Mouse (Mus musculus): ENCODE data around the gene Impdh2. TPM values are rescaled to one million over a fixed set of nuclear protein-coding genes. Genes with fewer than 3 reads are reported as not detected.

Impdh2 gene
- 62.6 and 65.1 TPM in 2 replicates for polyA plus RNA-seq (2021; fragmentation: Nextera tagmentation)
- long read RNA-seq, experiment 1, transcript Impdh2-201 (14 exons, 1,858 nt): major isoform, 98 of 125 reads
- long read RNA-seq, experiment 1, partial matches to known transcripts: 12 of 125 reads
- long read RNA-seq, experiment 1, other reads (novel, unspliced or antisense): 15 of 125 reads
- long read RNA-seq, experiment 2, transcript Impdh2-201 (14 exons, 1,858 nt): major isoform, 295 of 344 reads
- long read RNA-seq, experiment 2, partial matches to known transcripts: 4 of 344 reads
- long read RNA-seq, experiment 2, other reads (novel, unspliced or antisense): 45 of 344 reads

DNA sequence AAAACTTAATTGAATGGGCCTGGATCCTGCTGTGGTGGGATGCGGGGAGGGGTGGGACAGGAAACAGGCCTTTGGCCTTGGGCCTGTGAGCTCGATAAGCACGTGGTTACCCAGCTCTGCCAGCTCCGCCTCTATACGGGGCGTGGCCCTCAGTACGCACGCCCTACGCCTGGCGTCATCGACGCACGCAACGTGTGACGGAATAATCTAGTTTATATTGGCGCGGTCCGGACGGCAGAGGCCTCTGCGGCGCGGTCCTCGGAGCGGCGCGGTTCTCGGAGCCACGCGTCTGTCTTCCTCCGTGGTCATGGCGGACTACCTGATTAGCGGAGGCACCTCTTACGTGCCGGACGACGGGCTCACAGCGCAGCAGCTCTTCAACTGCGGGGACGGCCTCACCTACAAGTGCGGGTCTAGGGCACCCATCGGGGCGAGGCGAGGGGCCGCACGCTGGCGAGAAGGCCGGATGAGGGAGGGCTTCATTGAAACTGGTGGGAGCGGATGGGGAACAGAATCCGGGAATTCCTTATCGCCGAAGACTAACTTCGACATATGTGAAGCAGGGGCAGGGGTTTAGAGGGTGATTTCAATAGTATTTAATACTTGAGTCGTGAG lies at the start of gene Impdh2:
Impdh2 (plus strand) TSS at position 60 of the 615 bp plus-strand sequence.

DNA sequence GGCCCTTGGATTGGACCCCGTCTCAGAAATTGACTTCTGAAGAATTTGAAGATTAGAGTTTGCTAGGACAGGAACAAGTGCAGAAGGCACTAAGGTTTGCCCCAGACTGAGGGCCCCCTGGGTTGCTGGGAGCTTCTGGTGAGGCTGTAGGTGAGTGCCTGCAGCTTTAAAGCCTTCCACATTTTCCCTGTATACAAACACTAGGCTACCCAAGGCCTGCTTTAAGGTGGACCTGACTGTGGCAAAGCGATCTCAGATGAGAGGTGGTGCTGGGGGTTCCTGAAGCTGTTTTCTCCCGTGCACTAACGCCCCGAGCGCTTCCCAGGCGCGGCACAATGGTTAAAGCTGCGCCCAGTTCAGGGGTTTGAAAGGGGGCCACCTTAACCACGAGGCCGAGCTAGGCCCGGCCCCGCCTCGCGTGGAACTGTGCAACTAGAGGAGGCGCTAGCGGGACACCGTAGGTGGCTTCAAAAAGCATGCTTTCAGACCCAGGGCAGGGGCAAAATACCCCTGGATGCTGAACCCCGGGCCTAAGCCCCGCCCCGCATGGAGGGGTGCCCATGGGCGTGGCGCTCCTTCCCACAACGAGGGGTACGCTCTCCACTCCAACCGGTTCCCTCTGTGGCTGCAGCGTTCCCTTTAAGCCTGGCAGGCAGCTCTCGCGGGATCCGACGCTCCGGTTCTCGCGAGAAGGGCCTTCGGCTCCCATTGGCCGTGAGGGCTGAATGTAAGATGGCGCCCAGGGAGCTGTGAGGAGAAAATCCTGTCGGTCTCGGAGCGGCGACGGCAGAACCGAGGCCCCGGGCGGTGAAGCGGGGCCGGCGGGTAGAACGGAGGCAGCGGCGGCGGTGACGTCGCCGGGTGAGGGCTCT lies 43.5 kb upstream of the Impdh2 start, which contains the start of gene Qrich1:
Qrich1 (plus strand) TSS at position 427 of the 872 bp plus-strand sequence.

GRCm38 (mm10) chr9:108566815-108567776 lies 7.0 kb downstream of the Impdh2 start, which contains the start of gene Ndufaf3:
Ndufaf3 (minus strand) TSS chr9:108567434.

DNA sequence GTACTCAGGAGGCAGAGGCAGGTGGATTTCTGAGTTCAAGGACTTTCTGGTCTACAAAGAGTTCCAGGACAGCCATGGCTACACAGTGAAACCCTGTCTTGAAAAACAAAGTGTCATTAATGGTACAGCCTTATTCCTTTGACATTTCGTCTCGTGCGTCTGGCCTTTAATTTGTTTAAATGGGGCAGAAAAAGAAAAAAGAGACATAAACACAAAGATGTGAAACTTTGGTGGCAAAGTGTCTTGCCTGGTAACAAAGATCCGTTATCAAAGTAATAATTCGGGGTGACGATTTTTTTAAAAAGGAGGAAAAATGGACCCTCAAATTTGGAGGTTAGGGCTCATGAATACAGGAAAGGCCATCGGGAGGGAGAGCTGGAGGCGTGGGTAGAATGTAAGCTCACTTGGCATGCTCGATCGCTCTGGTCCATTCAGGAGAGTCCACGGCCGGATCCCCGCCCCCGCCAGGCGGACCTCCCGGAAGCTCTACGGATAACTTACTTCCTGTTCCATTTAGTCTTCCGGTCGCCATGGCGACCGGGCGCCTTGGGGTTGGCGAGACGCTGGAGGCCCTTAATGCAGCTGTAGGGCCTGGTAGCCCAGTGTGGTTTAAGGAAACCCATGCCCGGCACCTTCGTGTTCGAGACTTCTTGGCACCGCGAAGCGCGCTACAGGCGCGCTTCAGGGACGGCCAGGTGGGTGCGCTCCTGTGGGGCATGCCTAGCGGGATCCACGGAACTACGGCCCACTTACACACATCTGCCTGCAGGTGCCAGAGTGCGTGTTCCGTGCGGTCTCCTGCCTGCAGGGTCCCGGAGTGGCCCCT lies 9.5 kb downstream of the Impdh2 start, which contains the start of gene Dalrd3:
Dalrd3 (plus strand) TSS at position 506 of the 826 bp plus-strand sequence.

DNA sequence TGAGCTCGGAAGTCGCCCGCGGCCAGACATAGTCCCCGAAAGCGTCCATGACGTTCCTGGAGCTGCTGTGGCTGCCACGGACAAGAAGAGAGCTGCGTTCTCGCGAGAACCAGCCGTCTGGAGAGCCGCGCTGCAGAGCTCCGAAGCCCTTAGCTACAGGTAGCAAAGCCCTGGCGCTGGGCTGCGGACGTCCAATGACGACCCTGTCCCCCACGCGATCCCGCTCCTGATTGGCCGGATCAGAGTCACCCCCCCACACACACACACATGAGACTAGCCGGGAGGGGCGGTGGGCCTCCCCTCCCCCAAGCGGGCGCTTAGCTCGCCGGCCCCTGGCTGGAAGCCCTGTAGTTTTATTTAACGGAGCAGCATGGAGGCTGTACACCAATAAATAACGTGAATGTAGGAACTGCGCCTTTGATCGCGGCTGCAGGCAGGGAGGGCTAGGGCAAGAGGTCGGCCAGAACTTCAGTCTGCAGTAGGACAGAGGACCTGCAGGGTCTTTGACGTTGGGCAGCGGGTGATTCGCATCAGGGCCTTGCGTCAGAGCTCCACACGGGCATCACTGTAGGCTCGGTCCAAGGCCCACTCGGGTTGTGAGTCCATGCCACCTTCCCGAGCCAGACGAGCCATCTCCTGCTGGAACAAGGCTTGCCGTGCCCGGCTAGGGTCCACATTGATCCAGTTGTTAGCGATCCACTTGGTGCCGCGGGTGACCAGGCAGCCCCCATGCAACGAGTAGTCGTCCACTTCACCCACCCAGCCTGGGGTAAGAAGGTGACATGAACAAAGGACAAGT lies 18.7 kb downstream of the Impdh2 start, which contains the start of gene Wdr6:
Wdr6 (minus strand) TSS at position 195 of the 799 bp plus-strand sequence.

GRCm38 (mm10) chr9:108596998-108597764 lies 37.1 kb downstream of the Impdh2 start, which contains the start of gene P4htm:
P4htm (minus strand) TSS chr9:108597667.

Small RNAs within 50 kb of the gene (microRNA-seq; reads per million reads assigned to microRNA genes)
- gene Gm24083 (not detected), gene Mir191 (not detected), gene Mir425 (915 reads per million, percentile 80 among the genes with 10 or more reads in this experiment)

Other genes starting within 250 kb of the Impdh2 start
- 122 and 130 TPM in 2 replicates for gene Gpx1, start 221.4 kb upstream of the Impdh2 start, polyA plus RNA-seq (2021; fragmentation: Nextera tagmentation)
- 40.7 and 44.1 TPM in 2 replicates for gene Usp4, start 212.4 kb upstream of the Impdh2 start, polyA plus RNA-seq (2021; fragmentation: Nextera tagmentation)
- 0.15 and 0.29 TPM in 2 replicates for gene 1700102P08Rik, start 167.5 kb upstream of the Impdh2 start, polyA plus RNA-seq (2021; fragmentation: Nextera tagmentation)
- gene Ccdc36, start 131.8 kb upstream of the Impdh2 start, polyA plus RNA-seq (2021; fragmentation: Nextera tagmentation): 0.14 and 0.16 TPM in 2 replicates
- not detected in 2 replicates for gene BC048562, start 123.8 kb upstream of the Impdh2 start, polyA plus RNA-seq (2021; fragmentation: Nextera tagmentation)
- gene Ccdc71, start 99.8 kb upstream of the Impdh2 start, polyA plus RNA-seq (2021; fragmentation: Nextera tagmentation): 21.0 and 22.0 TPM in 2 replicates
- gene Klhdc8b, start 98.7 kb upstream of the Impdh2 start, polyA plus RNA-seq (2021; fragmentation: Nextera tagmentation): 15.7 and 17.0 TPM in 2 replicates
- 5.4 and 5.7 TPM in 2 replicates for gene Lamb2, start 80.5 kb upstream of the Impdh2 start, polyA plus RNA-seq (2021; fragmentation: Nextera tagmentation)
- gene Usp19, start 69.7 kb upstream of the Impdh2 start, polyA plus RNA-seq (2021; fragmentation: Nextera tagmentation): 14.2 and 15.2 TPM in 2 replicates
- gene Qars, start 52.6 kb upstream of the Impdh2 start, polyA plus RNA-seq (2021; fragmentation: Nextera tagmentation): 35.8 and 45.8 TPM in 2 replicates
- gene Qrich1, start 43.5 kb upstream of the Impdh2 start, polyA plus RNA-seq (2021; fragmentation: Nextera tagmentation): 65.3 and 74.5 TPM in 2 replicates
- 175 and 180 TPM in 2 replicates for gene Ndufaf3, start 7.1 kb downstream of the Impdh2 start, polyA plus RNA-seq (2021; fragmentation: Nextera tagmentation)
- gene Dalrd3, start 9.6 kb downstream of the Impdh2 start, polyA plus RNA-seq (2021; fragmentation: Nextera tagmentation): 96.4 and 106 TPM in 2 replicates
- gene Wdr6, start 18.5 kb downstream of the Impdh2 start, polyA plus RNA-seq (2021; fragmentation: Nextera tagmentation): 58.6 and 60.9 TPM in 2 replicates
- gene P4htm, start 37.4 kb downstream of the Impdh2 start, polyA plus RNA-seq (2021; fragmentation: Nextera tagmentation): 124 and 135 TPM in 2 replicates
- 15.4 and 16.0 TPM in 2 replicates for gene Arih2, start 89.1 kb downstream of the Impdh2 start, polyA plus RNA-seq (2021; fragmentation: Nextera tagmentation)
- gene Slc25a20, start 101.8 kb downstream of the Impdh2 start, polyA plus RNA-seq (2021; fragmentation: Nextera tagmentation): 6.9 and 8.5 TPM in 2 replicates
- gene Prkar2a, start 129.0 kb downstream of the Impdh2 start, polyA plus RNA-seq (2021; fragmentation: Nextera tagmentation): 5.7 and 6.8 TPM in 2 replicates
- gene Ip6k2, start 223.5 kb downstream of the Impdh2 start, polyA plus RNA-seq (2021; fragmentation: Nextera tagmentation): 31.9 and 32.7 TPM in 2 replicates
- 45.0 and 53.8 TPM in 2 replicates for gene Nckipsd, start 248.1 kb downstream of the Impdh2 start, polyA plus RNA-seq (2021; fragmentation: Nextera tagmentation)